Mouse (Mus musculus) bone marrow, adult 2 months (tissue): Measurements from ENCODE around the gene Ankrd2.

Experiments used
- CTCF ChIP-seq: fragments of 200-500 bp; IDR thresholded peaks from 2 replicates; pipeline ENCODE4 v1.5.1; 2011; ENCODE audit warnings: low read length, control low read depth; ENCODE audit not compliant: control insufficient read depth, insufficient read depth
- POLR2A ChIP-seq: fragments of 200-500 bp; IDR thresholded peaks from 2 replicates; pipeline ENCODE4 v1.6.1; 2011; ENCODE audit warnings: low read depth, mild to moderate bottlenecking, control low read depth, low read length, borderline replicate concordance; ENCODE audit not compliant: control insufficient read depth

DNA sequence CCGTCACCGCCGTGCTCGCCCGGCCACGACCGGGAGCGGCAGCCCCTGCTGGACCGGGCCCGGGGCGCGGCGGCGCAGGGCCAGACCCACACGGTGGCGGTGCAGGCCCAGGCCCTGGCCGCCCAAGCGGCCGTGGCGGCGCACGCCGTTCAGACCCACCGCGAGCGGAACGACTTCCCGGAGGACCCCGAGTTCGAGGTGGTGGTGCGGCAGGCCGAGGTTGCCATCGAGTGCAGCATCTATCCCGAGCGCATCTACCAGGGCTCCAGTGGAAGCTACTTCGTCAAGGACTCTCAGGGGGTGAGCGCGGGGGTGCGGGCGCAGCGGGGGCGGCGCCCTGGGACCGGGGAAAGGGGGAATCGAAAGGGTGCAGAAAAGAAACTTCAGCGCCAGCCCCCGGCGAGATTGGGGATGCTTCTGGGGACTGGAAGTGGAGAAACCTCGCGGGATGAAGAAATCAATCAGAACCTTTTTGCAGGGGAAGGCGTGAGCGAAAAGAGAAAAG, 54.9 kb downstream of the Ankrd2 start:
- TF ChIP-seq POLR2A: no peak
- TF ChIP-seq CTCF: no peak
